Mouse (Mus musculus) limb, embryonic 14.5 days (tissue): ENCODE results near the gene 6430548M08Rik. TPM values are rescaled to one million over a fixed set of nuclear protein-coding genes. Genes with fewer than 3 reads are reported as not detected.
A peak's percentile ranks its signal among the peaks of the same experiment; 100 is the strongest.

Source experiments
- ATAC-seq: fragments of 200-750 bp; cut with Nextera tagmentation; 2 replicates; pipeline ENCODE4 v1.8.0; 2017; ENCODE audit warnings: low read depth, moderate number of reproducible peaks, moderate TSS enrichment; ENCODE audit not compliant: low FRiP score
- DNase-seq: peaks from one replicate; pipeline ENCODE4 v3.0.0-alpha.2; 2015; ENCODE audit warnings: low spot score
- H3K27ac ChIP-seq: fragments of 300-500 bp; sonication (generic); replicated peaks from 2 replicates; pipeline ENCODE4 v1.5.1; 2014; ENCODE audit warnings: low read depth, mild to moderate bottlenecking, low read length, moderate library complexity, mixed read lengths
- H3K27me3 ChIP-seq: fragments of 300-500 bp; sonication (generic); 2 replicates; pipeline ENCODE4 v1.6.1; 2014; ENCODE audit warnings: low read length, mixed read lengths; ENCODE audit not compliant: control insufficient read depth, insufficient read depth
- H3K36me3 ChIP-seq: fragments of 300-500 bp; sonication (generic); 2 replicates; pipeline ENCODE4 v1.6.1; 2014; ENCODE audit warnings: mild to moderate bottlenecking, low read length, moderate library complexity, mixed read lengths; ENCODE audit not compliant: control insufficient read depth, insufficient read depth
- H3K4me1 ChIP-seq: fragments of 300-500 bp; sonication (generic); 2 replicates; pipeline ENCODE4 v1.6.1; 2014; ENCODE audit warnings: antibody characterized with exemption, low read length, mixed read lengths; ENCODE audit not compliant: control insufficient read depth, insufficient read depth
- H3K4me2 ChIP-seq: fragments of 300-500 bp; sonication (generic); replicated peaks from 2 replicates; pipeline ENCODE4 v1.6.1; 2014; ENCODE audit warnings: low read depth, mild to moderate bottlenecking, low read length, moderate library complexity; ENCODE audit not compliant: severe bottlenecking
- H3K4me3 ChIP-seq: fragments of 300-500 bp; sonication (generic); replicated peaks from 2 replicates; pipeline ENCODE4 v1.5.1; 2014; ENCODE audit warnings: low read length
- H3K9ac ChIP-seq: fragments of 300-500 bp; sonication (generic); 2 replicates; pipeline ENCODE4 v1.6.1; 2014; ENCODE audit warnings: mild to moderate bottlenecking, low read depth, low read length, moderate library complexity; ENCODE audit not compliant: severe bottlenecking
- H3K9me3 ChIP-seq: fragments of 300-500 bp; sonication (generic); 2 replicates; pipeline ENCODE4 v1.6.1; 2016; ENCODE audit warnings: low read length; ENCODE audit not compliant: control insufficient read depth
- POLR2A ChIP-seq: fragments of 200-500 bp; IDR thresholded peaks from 2 replicates; pipeline ENCODE4 v1.8.0; 2012; ENCODE audit warnings: inconsistent platforms, mild to moderate bottlenecking, moderate library complexity, borderline replicate concordance; ENCODE audit not compliant: insufficient read depth, insufficient read length; ENCODE audit errors: extremely low read depth
- WGBS: fragments of 180-500 bp; shearing (Covaris S2); extraction: QIAGEN DNeasy Blood & Tissue Kit; methylation state at CpG from one replicate; pipeline ENCODE4 v1.1.7; 2014; 5-methylcytosine and 5-hydroxymethylcytosine counted together
- polyA plus RNA-seq, 2 experiments: library from polyadenylated mRNA; depleted of rRNA in 1 of 2; stranded (reverse) in 1 of 2; unstranded in 1 of 2; fragments of >200 nt; fragmentation: Nextera tagmentation in 1 of 2; extraction: Ambion mirVana in 1 of 2; gene quantifications; 2 replicates each; pipeline versions ENCODE4 v1.2.1 to v1.2.3; 2012 to 2014

6430548M08Rik gene
- polyA plus RNA-seq, 2 experiments = 4.0 to 4.1 TPM

DNA sequence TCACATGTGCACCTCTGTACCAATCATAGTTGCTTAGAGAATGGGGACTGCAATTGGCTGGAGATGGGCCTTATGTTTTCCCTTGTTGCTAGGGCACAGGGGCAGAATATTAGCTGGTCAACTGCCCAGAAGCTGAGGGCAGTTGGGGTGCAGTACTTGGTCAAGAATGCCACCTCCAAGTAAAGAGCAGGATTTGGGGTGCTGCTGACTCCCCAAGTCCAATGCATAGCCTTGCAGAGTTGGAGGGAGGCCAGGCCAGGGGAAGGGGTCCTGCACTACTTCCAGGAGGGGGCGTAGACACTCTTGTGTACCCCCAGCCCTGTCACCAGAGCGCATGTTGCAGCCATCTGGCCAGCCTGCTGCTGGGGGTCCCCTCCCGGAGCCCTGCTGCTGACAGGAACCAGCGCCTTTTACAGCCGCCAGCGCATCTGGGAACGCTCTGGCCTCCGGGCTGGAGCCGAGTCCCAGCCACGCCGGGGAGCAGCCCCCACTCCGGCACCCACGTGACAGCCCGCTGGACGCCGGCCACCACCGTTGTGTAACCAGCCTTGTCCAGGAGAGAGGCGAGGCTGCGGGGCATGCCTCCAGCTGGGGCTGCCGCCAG lies 77.0 kb downstream of the 6430548M08Rik start:
- Histone ChIP-seq H3K9ac (peak overlapping the region; percentile 18), H3K27me3 (no peaks in the 10 kb centered on the region), H3K4me1 (peaks cover 31% of the 10 kb centered on the region), H3K9me3 (no peaks in the 10 kb centered on the region), H3K27ac (peak overlapping the region; percentile 79), H3K4me3 (peak overlapping the region; percentile 12; the same call in 1 of the 2 replicates), H3K4me2 (peak overlapping the region; percentile 42), H3K36me3 (no peaks in the 10 kb centered on the region)
- peak; percentile 94 for ATAC-seq
- peak; percentile 85 for DNase-seq
- WGBS = 11% methylated on average over 18 of the region's 20 CpGs
- no peak for TF ChIP-seq POLR2A

DNA sequence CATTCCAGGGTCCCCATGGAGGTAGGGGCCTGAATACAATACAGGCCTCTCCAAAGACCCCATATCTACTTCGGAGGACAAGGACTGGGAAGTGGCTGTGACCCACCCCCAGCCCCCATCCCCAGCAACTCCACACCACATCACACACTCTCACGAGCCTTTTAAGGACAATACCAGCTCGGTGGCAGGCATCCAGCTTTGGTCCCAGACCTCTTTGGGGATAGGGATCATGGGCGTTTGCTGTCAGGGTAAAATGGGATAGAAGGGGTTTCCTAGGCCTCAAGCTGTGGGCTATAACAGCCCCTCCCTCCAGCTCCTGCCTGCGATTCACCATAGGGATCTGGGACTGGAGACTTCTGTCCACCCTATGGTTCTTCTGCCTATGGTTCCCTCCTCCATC lies 77.7 kb downstream of the 6430548M08Rik start:
- H3K9me3 ChIP-seq = no peaks in the 10 kb centered on the region
- H3K4me1 ChIP-seq = peaks cover 23% of the 10 kb centered on the region
- H3K4me2 ChIP-seq = peak overlapping the region; percentile 42
- H3K36me3 ChIP-seq = no peaks in the 10 kb centered on the region
- DNase-seq = no peak
- peak overlapping the region; percentile 79 for H3K27ac ChIP-seq
- peak overlapping the region; percentile 18; the same call in 1 of the 2 replicates for H3K9ac ChIP-seq
- H3K27me3 ChIP-seq = no peaks in the 10 kb centered on the region
- TF ChIP-seq POLR2A = no peak
- no peak overlapping the region for H3K4me3 ChIP-seq
- ATAC-seq = no peak
- WGBS = 50% methylated on average over 5 of the region's 5 CpGs

DNA sequence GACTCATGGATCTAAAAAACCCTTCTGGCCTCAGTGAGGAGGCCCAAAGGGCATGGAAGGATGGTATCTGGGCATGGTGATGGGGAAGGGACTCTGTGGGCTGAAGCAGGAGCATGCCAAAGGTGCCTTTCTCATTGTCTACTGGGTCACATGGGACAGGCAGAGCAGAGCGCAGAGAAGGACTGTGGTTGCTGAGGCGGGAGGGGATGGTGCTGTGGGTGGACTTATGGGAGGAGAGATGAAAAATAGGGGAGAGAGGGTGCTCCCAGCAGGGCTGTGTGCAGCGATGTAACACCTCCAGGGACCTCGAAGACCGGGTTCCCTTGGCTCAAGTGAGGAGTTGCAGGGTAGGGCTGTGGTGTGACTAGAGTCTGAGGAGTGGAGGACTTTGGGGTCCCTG lies 78.2 kb downstream of the 6430548M08Rik start:
- Histone ChIP-seq H3K4me2 (no peak overlapping the region), H3K9me3 (no peaks in the 10 kb centered on the region), H3K4me1 (peaks cover 21% of the 10 kb centered on the region), H3K36me3 (no peaks in the 10 kb centered on the region), H3K27me3 (no peaks in the 10 kb centered on the region), H3K9ac (no peak overlapping the region), H3K4me3 (no peak overlapping the region), H3K27ac (peak overlapping the region; percentile 79)
- WGBS = 97% methylated on average over 5 of the region's 5 CpGs
- no peak for ATAC-seq
- no peak for TF ChIP-seq POLR2A
- DNase-seq = no peak

- DNase-seq = no peak
- no peak overlapping the region for H3K27ac ChIP-seq
- no peak for ATAC-seq
- no peaks in the 10 kb centered on the region for H3K27me3 ChIP-seq
- peaks cover 5% of the 10 kb centered on the region for H3K9me3 ChIP-seq
- H3K9ac ChIP-seq = no peak overlapping the region
- no peak overlapping the region for H3K4me3 ChIP-seq
- no peaks in the 10 kb centered on the region for H3K4me1 ChIP-seq
- WGBS = 77% methylated on average over 6 of the region's 6 CpGs
- TF ChIP-seq POLR2A = no peak
- H3K36me3 ChIP-seq = no peaks in the 10 kb centered on the region
- no peak overlapping the region for H3K4me2 ChIP-seq
Observed at GRCm38 (mm10) chr8:120201351-120201750, 87.4 kb downstream of the 6430548M08Rik start.

GRCm38 (mm10) chr8:120202546-120202945 lies 88.6 kb downstream of the 6430548M08Rik start:
- 45% methylated on average over 3 of the region's 3 CpGs for WGBS
- ATAC-seq (no peak), DNase-seq (no peak)
- Histone ChIP-seq H3K9ac (no peak overlapping the region), H3K4me1 (no peaks in the 10 kb centered on the region), H3K4me3 (no peak overlapping the region), H3K27ac (no peak overlapping the region), H3K27me3 (no peaks in the 10 kb centered on the region), H3K4me2 (no peak overlapping the region), H3K36me3 (no peaks in the 10 kb centered on the region), H3K9me3 (peaks cover 5% of the 10 kb centered on the region)
- TF ChIP-seq POLR2A = no peak

DNA sequence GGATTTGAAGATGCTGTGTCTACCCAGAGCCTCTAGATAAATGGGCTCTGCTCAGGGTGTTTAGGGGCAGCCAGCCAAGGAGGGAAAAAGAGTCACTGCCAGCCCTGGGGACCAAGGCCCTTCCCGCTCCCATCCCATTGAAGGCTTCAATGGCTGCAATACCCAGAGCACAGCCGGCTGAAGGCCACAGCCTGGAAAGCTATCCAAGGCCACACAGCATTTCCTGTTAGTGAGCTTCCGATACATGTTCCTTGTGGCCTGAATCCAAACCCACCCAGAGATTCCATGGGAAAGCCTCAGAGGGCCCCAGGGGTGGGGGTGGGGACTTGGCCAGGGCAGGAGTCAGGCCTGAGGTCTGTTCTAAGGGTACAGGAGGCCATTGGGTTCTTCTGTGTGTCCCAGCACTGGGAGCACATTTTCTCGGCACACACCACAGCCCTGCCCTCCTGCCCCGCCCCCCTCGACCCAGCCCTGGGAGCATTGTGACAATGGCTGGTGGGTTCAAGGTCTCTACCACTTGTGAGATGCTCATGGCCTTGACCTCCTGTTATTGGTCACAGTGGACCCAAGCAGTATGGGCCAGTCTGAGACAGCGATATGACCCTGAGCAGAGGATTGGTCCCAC lies 90.9 kb downstream of the 6430548M08Rik start:
- 74% methylated on average over 6 of the region's 7 CpGs for WGBS
- no peak for DNase-seq
- H3K4me3 ChIP-seq = no peak overlapping the region
- H3K9me3 ChIP-seq = peaks cover 2% of the 10 kb centered on the region
- no peak for ATAC-seq
- no peak overlapping the region for H3K9ac ChIP-seq
- H3K36me3 ChIP-seq = no peaks in the 10 kb centered on the region
- TF ChIP-seq POLR2A = no peak
- no peak overlapping the region for H3K4me2 ChIP-seq
- no peaks in the 10 kb centered on the region; the same call in 1 of the 2 replicates for H3K4me1 ChIP-seq
- no peaks in the 10 kb centered on the region for H3K27me3 ChIP-seq
- H3K27ac ChIP-seq = no peak overlapping the region
